In the genomic region with DNA sequence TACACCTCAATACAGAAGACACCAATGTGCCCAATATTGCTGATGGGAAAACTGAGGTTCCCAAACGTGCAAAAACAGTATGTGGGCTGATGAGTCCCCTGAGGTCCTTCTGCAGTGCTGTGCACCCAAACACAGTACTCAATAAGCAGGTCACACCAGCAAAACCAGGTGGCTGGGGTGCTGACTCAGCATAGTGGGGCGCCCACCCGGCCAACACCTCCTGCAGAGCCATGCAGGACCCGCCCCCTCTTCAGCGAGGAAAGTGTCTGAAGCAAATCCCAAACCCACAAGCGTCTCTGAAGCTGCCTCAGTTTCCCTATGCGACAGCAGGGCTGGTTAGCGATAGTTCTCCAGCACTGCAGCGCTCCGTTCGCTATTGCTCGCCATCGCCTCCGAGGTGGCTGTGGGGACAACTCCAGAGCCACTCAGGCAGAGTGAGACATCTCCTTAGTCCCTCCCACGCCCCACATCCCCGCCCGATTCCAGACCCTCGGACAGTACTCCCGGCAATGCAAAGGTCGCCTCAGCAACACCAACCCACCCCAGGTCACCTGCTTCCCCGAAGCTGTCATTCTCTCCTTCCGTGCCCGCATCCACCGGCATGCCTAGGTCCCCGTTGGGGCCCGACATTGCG, we compare ENCODE assay signal across 8 mouse cellular contexts. TPM values are rescaled to one million over a fixed set of nuclear protein-coding genes. Genes with fewer than 3 reads are reported as not detected.
DNase-seq lines count a peak whose midpoint lies in the region; ATAC-seq and TF ChIP-seq lines count a peak whose summit lies in the region.

No protein-coding gene starts in this region.

- H3K27ac ChIP-seq in heart, postnatal 0 days (ENCODE audit: low read depth) = no peak overlapping the region
- H3K27ac ChIP-seq in ES-Bruce4 (ENCODE audit: insufficient read depth, low read length) = no peak overlapping the region
- no peak overlapping the region for H3K27ac ChIP-seq in embryonic facial prominence, embryonic 13.5 days
- no peak overlapping the region for H3K27ac ChIP-seq in intestine, embryonic 15.5 days
- no peak overlapping the region for H3K27ac ChIP-seq in midbrain, embryonic 12.5 days (replicated peaks)

- H3K4me3 ChIP-seq in heart, postnatal 0 days (ENCODE audit: low read depth, low read length) = peak overlapping the region; percentile 52
- H3K4me3 ChIP-seq in ES-Bruce4 (ENCODE audit: low read depth, low read length) = peak overlapping the region; percentile 79
- H3K4me3 ChIP-seq in embryonic facial prominence, embryonic 13.5 days = peak overlapping the region; percentile 69
- H3K4me3 ChIP-seq in intestine, embryonic 15.5 days (replicated peaks) = peak overlapping the region; percentile 65
- H3K4me3 ChIP-seq in midbrain, embryonic 12.5 days = peak overlapping the region; percentile 66

- no peak for TF ChIP-seq EP300 in heart, postnatal 0 days (IDR thresholded peaks at IDR 0.05; ENCODE audit: low read depth)
- TF ChIP-seq EP300 in ES-Bruce4 (IDR thresholded peaks at IDR 0.05; ENCODE audit: insufficient read depth, low read depth, low read length) = no peak

- intact Hi-C loops in heart, postnatal 25 days (cut with DNase I) = loop anchor here (2.0 kb wide), 1 partner anchor 18 kb away; no protein-coding TSS in a partner anchor

- H3K36me3 ChIP-seq in heart, postnatal 0 days (replicated peaks; ENCODE audit: control insufficient read depth, insufficient read depth, low read length) = peaks cover 34% of the 10 kb centered on the region
- no peaks in the 10 kb centered on the region for H3K36me3 ChIP-seq in ES-Bruce4 (ENCODE audit: control insufficient read depth, insufficient read depth, low read length, poor library complexity, severe bottlenecking)
- peaks cover 35% of the 10 kb centered on the region for H3K36me3 ChIP-seq in embryonic facial prominence, embryonic 13.5 days
- H3K36me3 ChIP-seq in intestine, embryonic 15.5 days = peaks cover 28% of the 10 kb centered on the region
- H3K36me3 ChIP-seq in midbrain, embryonic 12.5 days = peaks cover 36% of the 10 kb centered on the region

- H3K4me2 ChIP-seq in heart, postnatal 0 days (ENCODE audit: low read depth, low read length) = peak overlapping the region; percentile 71
- H3K4me2 ChIP-seq in embryonic facial prominence, embryonic 13.5 days = peak overlapping the region; percentile 97
- peak overlapping the region; percentile 96 for H3K4me2 ChIP-seq in intestine, embryonic 15.5 days (replicated peaks)
- peak overlapping the region; percentile 80 for H3K4me2 ChIP-seq in midbrain, embryonic 12.5 days (replicated peaks)

- no peak for TF ChIP-seq CTCF in heart, postnatal 0 days (IDR thresholded peaks at IDR 0.05; ENCODE audit: low read depth)
- TF ChIP-seq CTCF in ES-Bruce4 (IDR thresholded peaks at IDR 0.05; ENCODE audit: low read depth, low read length) = no peak

- H3K9ac ChIP-seq in heart, postnatal 0 days (replicated peaks; ENCODE audit: low read depth, low read length) = peak overlapping the region; percentile 32
- peak overlapping the region; percentile 57 for H3K9ac ChIP-seq in ES-Bruce4 (ENCODE audit: low read depth, poor library complexity, severe bottlenecking)
- H3K9ac ChIP-seq in embryonic facial prominence, embryonic 13.5 days = peak overlapping the region; percentile 73
- H3K9ac ChIP-seq in intestine, embryonic 15.5 days = peak overlapping the region; percentile 59
- H3K9ac ChIP-seq in midbrain, embryonic 12.5 days (replicated peaks) = peak overlapping the region; percentile 66

- no peaks in the 10 kb centered on the region for H3K9me3 ChIP-seq in heart, postnatal 0 days (replicated peaks; ENCODE audit: control insufficient read depth, low read length)
- no peaks in the 10 kb centered on the region for H3K9me3 ChIP-seq in ES-Bruce4 (replicated peaks; ENCODE audit: control insufficient read depth, insufficient read depth, low read length, poor library complexity, severe bottlenecking)
- no peaks in the 10 kb centered on the region for H3K9me3 ChIP-seq in embryonic facial prominence, embryonic 13.5 days
- H3K9me3 ChIP-seq in intestine, embryonic 15.5 days = no peaks in the 10 kb centered on the region
- H3K9me3 ChIP-seq in midbrain, embryonic 12.5 days = no peaks in the 10 kb centered on the region

- peaks cover 4% of the 10 kb centered on the region; the same call in 1 of the 2 replicates for H3K4me1 ChIP-seq in heart, postnatal 0 days (ENCODE audit: control insufficient read depth, insufficient read depth)
- no peaks in the 10 kb centered on the region for H3K4me1 ChIP-seq in ES-Bruce4 (ENCODE audit: control insufficient read depth, insufficient read depth, low read length)
- H3K4me1 ChIP-seq in embryonic facial prominence, embryonic 13.5 days = peaks cover 13% of the 10 kb centered on the region
- peaks cover 9% of the 10 kb centered on the region; the same call in 1 of the 2 replicates for H3K4me1 ChIP-seq in intestine, embryonic 15.5 days (replicated peaks)
- peaks cover 8% of the 10 kb centered on the region for H3K4me1 ChIP-seq in midbrain, embryonic 12.5 days

- peak; percentile 44 for ATAC-seq in heart, postnatal 0 days (ENCODE audit: insufficient read depth, low read depth)
- ATAC-seq in embryonic facial prominence, embryonic 13.5 days (ENCODE audit: insufficient number of reproducible peaks, insufficient read depth, low FRiP score, low TSS enrichment, low read depth) = no peak
- ATAC-seq in intestine, embryonic 15.5 days = peak; percentile 63
- ATAC-seq in midbrain, embryonic 12.5 days (ENCODE audit: low FRiP score, low read depth) = peak; percentile 70

- peaks cover 6% of the 10 kb centered on the region; the same call in 1 of the 2 replicates for H3K27me3 ChIP-seq in heart, postnatal 0 days (ENCODE audit: control insufficient read depth, insufficient read depth, low read length)
- H3K27me3 ChIP-seq in ES-Bruce4 (ENCODE audit: control insufficient read depth, insufficient read depth, low read length, poor library complexity, severe bottlenecking) = no peaks in the 10 kb centered on the region
- no peaks in the 10 kb centered on the region for H3K27me3 ChIP-seq in embryonic facial prominence, embryonic 13.5 days
- H3K27me3 ChIP-seq in intestine, embryonic 15.5 days (replicated peaks) = 0 out of 2 replicates have a peak, but pooled peaks cover 6% of the 10 kb centered on the region
- peaks cover 48% of the 10 kb centered on the region for H3K27me3 ChIP-seq in midbrain, embryonic 12.5 days

- TF ChIP-seq POLR2A in ES-Bruce4 (IDR thresholded peaks at IDR 0.05; ENCODE audit: insufficient read depth, low read length) = no peak

- WGBS in heart, postnatal 0 days = under 1% methylated on average over 27 of the region's 27 CpGs
- 1% methylated on average over 27 of the region's 27 CpGs for WGBS in embryonic facial prominence, embryonic 13.5 days
- under 1% methylated on average over 27 of the region's 27 CpGs for WGBS in intestine, embryonic 15.5 days
- WGBS in midbrain, embryonic 12.5 days = 2% methylated on average over 27 of the region's 27 CpGs

- no peak for DNase-seq in heart, postnatal 0 days (ENCODE audit: low spot score)
- DNase-seq in heart, postnatal 25 days (ENCODE audit: low spot score) = no peak
- DNase-seq in adrenal gland, postnatal 25 days = no peak
- no peak for DNase-seq in urinary bladder, postnatal 10 days (ENCODE audit: low spot score)

RNA-seq across cellular contexts. Expression of a gene that starts 0.5 kb away (rescaled TPM):
- total RNA-seq in heart, postnatal 0 days (2014; rRNA removed; ENCODE audit: low replicate concordance) = 159 and 195 TPM in 2 replicates
- polyA plus RNA-seq in heart, postnatal 0 days (2015; fragmentation: Nextera tagmentation; extraction: Ambion mirVana) = 77.0 and 84.9 TPM in 2 replicates
- 10 to 100 TPM; 47.7 to 49.6 TPM for total RNA-seq in heart, postnatal 25 days (2021)
- 25.7 and 30.5 TPM in 2 replicates for polyA plus RNA-seq in ES-Bruce4 (2011; ENCODE audit: insufficient read depth, insufficient read length, low read depth, missing spikeins)
- polyA plus RNA-seq in embryonic facial prominence, embryonic 13.5 days (2015; fragmentation: Nextera tagmentation; extraction: Ambion mirVana) = 44.1 and 47.8 TPM in 2 replicates
- polyA plus RNA-seq in intestine, embryonic 15.5 days (2015; fragmentation: Nextera tagmentation; extraction: Ambion mirVana) = 38.6 and 42.5 TPM in 2 replicates
- polyA plus RNA-seq in midbrain, embryonic 12.5 days (2016; fragmentation: Nextera tagmentation; extraction: Ambion mirVana) = 57.5 and 61.1 TPM in 2 replicates
- total RNA-seq in adrenal gland, postnatal 25 days (2021) = 173 and 191 TPM in 2 replicates

RNA-seq across cellular contexts. Expression of a gene that starts 6.8 kb away (rescaled TPM):
- 1.1 and 6.0 TPM in 2 replicates for total RNA-seq in heart, postnatal 0 days (2014; rRNA removed; ENCODE audit: low replicate concordance)
- polyA plus RNA-seq in heart, postnatal 0 days (2015; fragmentation: Nextera tagmentation; extraction: Ambion mirVana) = 1.8 and 2.0 TPM in 2 replicates
- total RNA-seq in heart, postnatal 25 days (2021) = 1 to 10 TPM; 3.1 to 3.6 TPM
- not detected in 2 replicates for polyA plus RNA-seq in ES-Bruce4 (2011; ENCODE audit: insufficient read depth, insufficient read length, low read depth, missing spikeins)
- 0.22 and 1.5 TPM in 2 replicates for polyA plus RNA-seq in embryonic facial prominence, embryonic 13.5 days (2015; fragmentation: Nextera tagmentation; extraction: Ambion mirVana)
- polyA plus RNA-seq in intestine, embryonic 15.5 days (2015; fragmentation: Nextera tagmentation; extraction: Ambion mirVana) = 1.8 and 4.7 TPM in 2 replicates
- polyA plus RNA-seq in midbrain, embryonic 12.5 days (2016; fragmentation: Nextera tagmentation; extraction: Ambion mirVana) = 0.60 TPM in 2 replicates
- total RNA-seq in adrenal gland, postnatal 25 days (2021) = 1.0 and 1.5 TPM in 2 replicates

RNA-seq across cellular contexts. Expression of a gene that starts 14.4 kb away (rescaled TPM):
- total RNA-seq in heart, postnatal 0 days (2014; rRNA removed; ENCODE audit: low replicate concordance) = 33.9 and 46.7 TPM in 2 replicates
- 62.6 and 65.4 TPM in 2 replicates for polyA plus RNA-seq in heart, postnatal 0 days (2015; fragmentation: Nextera tagmentation; extraction: Ambion mirVana)
- total RNA-seq in heart, postnatal 25 days (2021) = 10 to 100 TPM; 78.1 to 81.2 TPM
- polyA plus RNA-seq in ES-Bruce4 (2011; ENCODE audit: insufficient read depth, insufficient read length, low read depth, missing spikeins) = 18.1 and 22.2 TPM in 2 replicates
- polyA plus RNA-seq in embryonic facial prominence, embryonic 13.5 days (2015; fragmentation: Nextera tagmentation; extraction: Ambion mirVana) = 30.0 and 30.4 TPM in 2 replicates
- polyA plus RNA-seq in intestine, embryonic 15.5 days (2015; fragmentation: Nextera tagmentation; extraction: Ambion mirVana) = 43.5 and 48.2 TPM in 2 replicates
- polyA plus RNA-seq in midbrain, embryonic 12.5 days (2016; fragmentation: Nextera tagmentation; extraction: Ambion mirVana) = 27.2 and 28.6 TPM in 2 replicates
- 49.8 and 51.8 TPM in 2 replicates for total RNA-seq in adrenal gland, postnatal 25 days (2021)

RNA-seq across cellular contexts. Expression of a gene that starts 28.1 kb away (rescaled TPM):
- total RNA-seq in heart, postnatal 0 days (2014; rRNA removed; ENCODE audit: low replicate concordance) = 3.4 and 10.3 TPM in 2 replicates
- 1.5 and 1.6 TPM in 2 replicates for polyA plus RNA-seq in heart, postnatal 0 days (2015; fragmentation: Nextera tagmentation; extraction: Ambion mirVana)
- 1 to 10 TPM; 5.0 to 5.2 TPM for total RNA-seq in heart, postnatal 25 days (2021)
- 11.6 and 17.0 TPM in 2 replicates for polyA plus RNA-seq in ES-Bruce4 (2011; ENCODE audit: insufficient read depth, insufficient read length, low read depth, missing spikeins)
- 31.9 and 32.4 TPM in 2 replicates for polyA plus RNA-seq in embryonic facial prominence, embryonic 13.5 days (2015; fragmentation: Nextera tagmentation; extraction: Ambion mirVana)
- 12.2 and 16.4 TPM in 2 replicates for polyA plus RNA-seq in intestine, embryonic 15.5 days (2015; fragmentation: Nextera tagmentation; extraction: Ambion mirVana)
- polyA plus RNA-seq in midbrain, embryonic 12.5 days (2016; fragmentation: Nextera tagmentation; extraction: Ambion mirVana) = 26.3 and 30.5 TPM in 2 replicates
- 13.1 and 20.4 TPM in 2 replicates for total RNA-seq in adrenal gland, postnatal 25 days (2021)

RNA-seq across cellular contexts. Expression of a gene that starts 29.1 kb away (rescaled TPM):
- total RNA-seq in heart, postnatal 0 days (2014; rRNA removed; ENCODE audit: low replicate concordance) = 61.9 and 79.9 TPM in 2 replicates
- 17.6 and 18.5 TPM in 2 replicates for polyA plus RNA-seq in heart, postnatal 0 days (2015; fragmentation: Nextera tagmentation; extraction: Ambion mirVana)
- 10 to 100 TPM; 25.6 to 32.2 TPM for total RNA-seq in heart, postnatal 25 days (2021)
- polyA plus RNA-seq in ES-Bruce4 (2011; ENCODE audit: insufficient read depth, insufficient read length, low read depth, missing spikeins) = 34.3 and 38.7 TPM in 2 replicates
- 48.6 and 54.2 TPM in 2 replicates for polyA plus RNA-seq in embryonic facial prominence, embryonic 13.5 days (2015; fragmentation: Nextera tagmentation; extraction: Ambion mirVana)
- 38.9 and 39.8 TPM in 2 replicates for polyA plus RNA-seq in intestine, embryonic 15.5 days (2015; fragmentation: Nextera tagmentation; extraction: Ambion mirVana)
- polyA plus RNA-seq in midbrain, embryonic 12.5 days (2016; fragmentation: Nextera tagmentation; extraction: Ambion mirVana) = 61.5 TPM in 2 replicates
- 85.5 and 107 TPM in 2 replicates for total RNA-seq in adrenal gland, postnatal 25 days (2021)
